Mouse (Mus musculus) brain, adult 2 months (tissue): ENCODE results near the gene Nlrc4.
"Not testable (repeated sequence)": the region's sequence is repeated elsewhere in the genome, so short reads cannot be mapped to it uniquely, and the experiment has no call there.

Experiments used
- DNase-seq: peaks from one replicate; pipeline ENCODE4 v3.0.0; 2011; ENCODE audit warnings: low read depth, low spot score

Gene Nlrc4

GRCm38 (mm10) chr17:74458711-74459408, at the start of gene Nlrc4:
Nlrc4 (minus strand) TSS chr17:74459142.
- no peak for DNase-seq

DNA sequence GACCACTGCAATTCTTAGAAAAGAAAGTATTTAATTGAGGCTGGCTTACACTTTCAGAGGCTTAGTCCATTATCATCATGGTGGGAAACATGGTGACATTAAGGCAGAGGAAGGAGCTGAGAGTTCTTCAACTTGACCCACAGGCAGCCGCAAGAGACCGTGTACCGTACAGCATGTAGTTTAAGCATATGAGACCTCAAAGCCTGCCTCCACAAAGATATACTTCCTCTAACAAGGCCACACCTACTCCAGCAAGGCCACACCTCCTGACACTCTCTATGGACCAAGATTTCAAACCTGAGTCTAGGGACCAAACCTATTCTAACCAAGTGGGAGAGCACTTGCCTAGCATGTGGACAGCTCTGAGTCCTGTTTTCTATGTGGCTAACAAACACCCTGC, 49.7 kb upstream of the Nlrc4 start:
- no peak for DNase-seq

DNA sequence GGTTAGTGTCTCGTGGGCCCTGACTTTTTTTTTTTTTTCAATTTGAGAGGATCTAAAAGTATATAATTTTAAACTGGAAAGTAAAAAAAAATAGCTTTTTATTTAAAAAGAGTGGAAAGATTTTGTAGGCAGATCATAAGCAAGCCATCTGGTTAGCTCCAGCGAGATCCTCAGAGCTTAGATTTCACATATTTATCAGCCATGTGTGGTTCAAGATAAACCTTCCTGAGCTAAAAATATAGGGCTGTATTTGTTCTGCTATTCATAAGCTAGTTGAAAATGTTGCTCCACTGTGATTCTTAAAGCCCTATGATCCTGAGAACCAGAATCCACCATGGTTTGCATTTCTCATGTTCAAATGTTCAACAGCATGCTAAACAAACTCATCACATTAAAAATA, 49.0 kb upstream of the Nlrc4 start:
- peak; percentile 85 for DNase-seq

DNA sequence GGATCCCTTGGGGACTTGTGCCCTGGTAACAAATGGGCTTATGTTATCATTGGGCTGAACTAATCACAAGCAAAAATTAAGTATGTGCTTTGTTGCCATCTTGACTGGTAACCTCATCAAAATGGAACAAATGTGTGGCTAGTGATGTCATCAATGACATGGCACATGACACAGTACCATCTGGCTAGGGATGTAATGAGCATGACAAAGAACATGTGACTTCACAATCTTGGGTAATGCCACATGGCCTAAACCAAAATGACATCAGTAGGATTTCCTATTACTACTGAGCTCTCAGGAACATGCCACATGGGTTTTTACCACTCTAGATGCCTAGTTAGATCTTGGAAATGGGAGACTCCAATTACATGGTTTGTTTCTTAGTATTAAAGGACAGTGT, 42.1 kb upstream of the Nlrc4 start:
- no peak for DNase-seq

DNA sequence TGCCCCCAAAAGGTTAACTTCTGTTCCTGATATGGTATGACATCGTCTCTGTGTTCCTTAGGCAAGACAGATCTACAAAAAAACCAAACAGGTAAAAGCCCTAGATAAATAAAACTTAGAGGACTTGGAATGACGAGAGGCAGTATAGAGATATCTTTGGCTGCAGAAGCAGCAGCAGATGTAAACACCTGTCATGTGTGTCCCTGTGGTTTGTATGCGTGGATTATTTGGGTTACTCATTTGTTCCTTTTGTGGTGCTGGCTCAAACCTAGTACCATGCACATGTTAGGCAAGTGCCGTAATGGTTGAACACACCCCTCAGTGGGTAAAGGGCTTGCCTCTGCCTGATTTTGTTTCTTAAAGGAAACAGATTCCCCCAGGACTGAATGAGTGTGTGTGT, 41.3 kb upstream of the Nlrc4 start:
- DNase-seq = no peak

- DNase-seq = no peak
Measured at GRCm38 (mm10) chr17:74491565-74491964, 32.6 kb upstream of the Nlrc4 start.

DNA sequence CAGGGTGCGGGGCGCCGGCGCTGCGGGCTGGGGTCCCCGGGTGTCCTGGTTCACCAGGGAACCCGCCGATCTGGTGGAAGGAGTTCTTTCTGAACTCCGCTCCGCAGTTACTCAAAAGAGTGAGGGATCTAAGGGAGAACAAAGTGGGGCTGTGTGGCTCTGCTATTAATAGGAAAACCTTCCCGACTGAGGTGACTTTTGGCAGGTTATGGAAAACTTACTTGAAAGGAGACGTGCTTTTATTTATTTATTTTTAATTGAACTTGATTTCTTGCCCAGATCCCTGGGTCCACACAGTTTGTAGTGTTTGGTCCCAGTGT, 30.9 kb upstream of the Nlrc4 start:
- no peak for DNase-seq

GRCm38 (mm10) chr17:74489024-74489900, 30.3 kb upstream of the Nlrc4 start, which contains the start of gene Yipf4:
Yipf4 (plus strand) TSS chr17:74489493.
- DNase-seq = peak; percentile 98

DNA sequence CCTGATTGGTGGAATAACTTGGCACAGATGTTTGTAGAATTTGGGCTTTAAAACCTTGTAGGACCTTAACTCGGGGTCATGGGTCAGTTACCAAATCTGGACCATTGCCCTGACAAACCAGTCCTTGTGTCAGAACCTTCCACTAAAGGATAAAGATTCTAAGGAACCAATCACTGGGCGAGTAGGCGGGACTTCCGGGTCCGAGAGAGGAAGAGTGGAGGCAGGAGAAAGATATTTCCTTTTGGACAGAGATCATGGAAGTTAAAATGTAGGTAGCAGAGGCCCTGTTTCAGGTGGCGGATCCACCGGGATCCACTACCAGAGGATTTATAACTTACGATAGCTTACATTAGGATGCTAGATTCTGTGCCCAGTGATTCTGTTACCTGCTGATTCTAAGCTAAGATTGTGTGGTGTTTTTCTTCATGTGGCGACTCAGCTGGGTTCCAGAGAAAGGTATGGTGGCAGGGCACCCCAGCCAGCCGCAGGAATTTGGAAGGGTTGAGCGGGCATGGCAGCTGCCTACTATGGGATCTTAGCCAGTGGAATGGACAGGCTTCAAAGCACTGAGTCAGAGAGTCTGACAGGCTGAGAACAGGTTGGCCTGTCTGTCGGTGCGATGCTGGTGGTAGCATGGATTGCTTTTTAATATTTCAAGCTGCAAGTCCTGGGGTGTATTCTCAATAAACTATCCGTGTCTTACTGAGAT, 21.6 kb upstream of the Nlrc4 start:
- DNase-seq = no peak

GRCm38 (mm10) chr17:74470133-74470532, 11.2 kb upstream of the Nlrc4 start:
- not testable (repeated sequence) for DNase-seq

- not testable (repeated sequence) for DNase-seq
Measured at GRCm38 (mm10) chr17:74467981-74468380, 9.0 kb upstream of the Nlrc4 start.

DNA sequence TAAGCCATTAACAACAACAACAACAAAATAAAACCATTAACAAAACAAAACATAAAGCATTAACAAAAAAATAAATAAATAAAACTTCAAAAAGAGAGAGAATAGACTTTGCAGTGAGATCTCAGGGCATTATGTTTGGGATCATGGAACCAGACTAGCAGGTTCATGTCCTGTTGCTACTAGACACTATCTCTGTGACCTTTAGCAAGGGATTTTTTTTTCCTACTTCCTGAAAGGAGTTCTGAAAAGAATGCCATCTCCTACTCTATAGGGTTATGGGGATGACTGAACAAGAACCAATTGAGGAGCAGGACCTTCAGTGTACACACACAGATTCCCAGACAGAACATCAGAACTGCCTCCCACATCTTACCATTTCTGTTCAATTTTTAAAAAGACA, 4.6 kb upstream of the Nlrc4 start:
- no peak for DNase-seq

DNA sequence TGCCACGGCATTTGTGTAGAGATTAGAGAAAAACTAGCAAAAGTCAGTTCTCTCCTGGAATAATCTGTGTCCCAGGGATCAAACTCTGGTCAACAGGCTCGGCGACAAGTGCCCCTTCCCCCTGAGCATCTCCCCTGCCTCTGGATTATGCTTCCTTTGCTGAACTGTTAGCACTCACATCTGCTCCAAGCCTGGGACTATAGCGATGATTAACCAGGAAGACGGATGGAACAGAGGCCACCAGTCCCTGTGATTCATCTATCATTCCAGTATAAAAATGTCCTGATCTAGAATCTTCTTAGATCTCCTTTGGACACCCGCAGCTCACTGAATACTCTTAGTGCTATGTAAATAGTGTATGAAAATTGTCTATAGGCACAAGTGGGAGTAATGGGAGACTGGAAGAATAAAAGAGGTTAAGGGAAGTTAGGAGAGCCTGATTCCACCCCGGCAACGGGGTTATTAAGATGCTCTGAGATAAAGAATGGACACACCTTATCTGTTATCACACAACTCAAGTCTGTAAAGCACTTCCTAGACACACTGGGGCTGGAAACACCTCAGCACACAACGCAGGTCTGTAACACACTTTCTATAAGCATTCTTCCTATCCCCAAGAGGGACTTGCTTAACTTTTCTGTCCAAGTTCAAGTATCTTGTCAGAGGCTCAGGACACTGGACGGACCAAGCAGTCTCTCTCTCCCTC, 817 bp downstream of the Nlrc4 start:
- DNase-seq = no peak

- no peak for DNase-seq
Measured at GRCm38 (mm10) chr17:74456825-74457224, 2.1 kb downstream of the Nlrc4 start.

GRCm38 (mm10) chr17:74455426-74455825, 3.5 kb downstream of the Nlrc4 start:
- DNase-seq = no peak

GRCm38 (mm10) chr17:74454660-74455059, 4.3 kb downstream of the Nlrc4 start:
- DNase-seq = no peak

- DNase-seq = no peak
Measured at GRCm38 (mm10) chr17:74453928-74454327, 5.0 kb downstream of the Nlrc4 start.

DNA sequence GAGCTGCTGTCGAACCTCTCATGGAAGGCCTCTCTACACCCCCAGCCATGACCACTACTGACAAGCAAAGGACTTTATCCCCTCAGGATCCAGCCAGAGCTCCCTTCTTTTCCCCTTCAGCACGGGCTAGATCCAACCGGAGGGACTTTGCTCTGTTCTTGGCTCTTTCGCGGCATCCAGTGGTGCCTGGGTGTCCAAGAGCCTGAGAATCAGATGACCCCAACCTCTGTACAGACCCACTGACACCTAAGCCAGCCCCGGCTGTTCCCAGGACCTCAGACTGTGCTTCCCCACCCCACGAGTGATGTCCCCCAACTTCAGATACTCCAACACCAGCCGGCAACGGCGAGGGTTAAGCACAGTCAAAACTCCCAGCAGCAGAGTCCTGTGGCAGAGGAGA, 9.2 kb downstream of the Nlrc4 start:
- no peak for DNase-seq

DNA sequence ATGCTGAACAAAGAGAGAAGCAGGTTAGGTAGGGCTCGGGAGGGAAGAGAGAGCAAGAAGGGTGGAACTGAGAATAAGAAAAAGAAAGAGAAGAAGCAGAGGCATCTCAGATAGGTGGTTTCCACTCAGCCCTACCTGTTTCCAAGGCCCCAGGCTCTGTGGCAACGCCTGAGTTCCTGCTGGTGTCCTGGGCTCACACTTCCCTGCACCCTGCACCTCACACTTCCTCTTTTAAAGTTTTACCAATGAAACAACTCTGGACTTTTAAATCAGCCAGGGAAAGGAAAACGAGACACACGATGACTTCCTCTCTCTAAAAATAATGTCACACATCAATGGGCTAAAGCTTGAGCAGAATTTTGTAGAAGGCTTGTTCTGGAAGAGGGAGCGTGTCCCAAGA, 18.5 kb downstream of the Nlrc4 start:
- DNase-seq = no peak

- DNase-seq = no peak
Measured at GRCm38 (mm10) chr17:74437762-74438161, 21.2 kb downstream of the Nlrc4 start.

- DNase-seq = no peak
Measured at GRCm38 (mm10) chr17:74432631-74433030, 26.3 kb downstream of the Nlrc4 start.

DNA sequence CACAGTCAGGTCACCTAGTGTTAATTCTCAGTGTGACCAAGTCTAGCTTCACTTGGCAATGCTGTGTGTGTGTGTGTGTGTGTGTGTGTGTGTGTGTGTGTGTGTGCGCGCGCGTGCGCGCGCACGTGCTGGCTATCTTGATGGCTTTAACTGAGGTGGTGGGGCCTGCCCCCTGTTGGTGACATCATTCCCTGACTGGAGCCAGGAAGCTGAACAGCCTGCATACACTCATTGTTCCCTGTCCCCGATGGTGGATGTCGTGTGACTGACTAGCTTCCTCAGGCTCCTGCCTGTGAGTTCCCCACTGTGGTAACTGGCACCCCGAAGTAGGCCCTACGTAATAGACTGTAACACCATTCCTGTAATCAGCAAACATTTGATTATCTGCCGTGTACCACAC, 27.5 kb downstream of the Nlrc4 start:
- DNase-seq = peak; percentile 64
